Mouse (Mus musculus): ENCODE measurements at regions not wholly inside any gene's neighbourhood (a gene's known extent, or its start where the extent isn't known, plus 50 kb on each side); places are given as distances from the start of the nearest gene placed in this dataset.

DNA sequence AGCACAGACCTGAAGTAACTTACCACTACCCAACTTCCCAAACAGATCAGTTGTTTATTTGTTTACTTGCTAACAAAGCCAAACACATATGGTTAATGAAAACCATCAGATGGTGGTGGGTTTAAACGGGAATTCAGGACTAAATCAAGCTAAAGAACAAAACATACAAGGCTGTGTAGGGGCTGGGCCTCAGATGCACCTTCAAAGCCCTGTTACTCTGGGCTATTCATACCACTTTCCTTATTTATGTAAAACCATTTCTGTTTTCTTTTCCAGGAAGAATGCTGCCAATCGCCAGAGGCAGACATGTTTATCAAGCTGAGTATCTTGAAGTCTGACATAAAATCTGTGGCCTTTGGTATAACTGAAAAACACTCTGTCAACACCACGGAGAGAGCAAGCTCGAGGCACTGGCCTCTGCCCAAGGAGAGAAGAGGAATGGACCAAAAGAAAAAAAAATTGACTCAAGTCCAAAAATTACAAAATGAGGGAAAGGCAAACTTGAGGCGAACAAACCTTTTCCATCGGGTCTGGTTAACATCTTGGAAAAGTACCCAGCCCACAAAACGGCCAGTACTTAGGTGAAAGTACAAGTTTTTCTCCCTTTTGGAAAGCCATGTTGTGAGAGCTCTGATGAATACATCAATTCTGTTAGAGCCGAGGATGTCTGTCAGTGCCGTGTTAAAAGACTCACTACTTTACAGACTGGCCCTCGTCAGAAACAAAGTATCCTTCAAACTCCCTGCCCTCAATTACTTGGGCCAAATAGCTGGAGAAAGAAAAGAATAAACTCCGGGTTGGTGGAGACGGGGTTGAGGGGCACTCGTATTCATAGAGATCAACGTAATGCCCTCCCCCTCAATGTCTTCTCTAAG lies 270.0 kb upstream of the Nfe2l3 start:
- DNase-seq (ENCODE audit: low spot score in 2 of 2), result no peak

DNA sequence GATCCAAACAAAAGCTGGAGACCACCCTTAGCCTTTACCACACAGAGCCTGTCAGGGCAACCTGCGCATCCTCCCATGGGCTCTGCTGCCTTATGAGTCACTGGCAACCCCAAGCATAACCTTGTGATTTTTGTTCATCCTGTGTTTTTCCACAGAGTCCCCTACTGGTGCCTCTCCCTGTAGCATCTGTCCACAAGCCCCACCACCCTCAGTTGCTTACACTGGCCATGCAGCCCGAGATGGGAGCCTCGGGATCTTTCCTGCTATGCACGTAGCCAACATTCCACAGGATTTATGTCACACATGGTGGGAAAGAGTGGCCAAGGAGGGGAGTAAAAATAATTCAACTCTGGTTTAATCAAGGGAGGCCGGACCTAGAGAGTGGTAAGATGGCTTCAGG lies 269.2 kb upstream of the Nfe2l3 start:
- DNase-seq (ENCODE audit: low spot score in 2 of 2), result no peak

DNA sequence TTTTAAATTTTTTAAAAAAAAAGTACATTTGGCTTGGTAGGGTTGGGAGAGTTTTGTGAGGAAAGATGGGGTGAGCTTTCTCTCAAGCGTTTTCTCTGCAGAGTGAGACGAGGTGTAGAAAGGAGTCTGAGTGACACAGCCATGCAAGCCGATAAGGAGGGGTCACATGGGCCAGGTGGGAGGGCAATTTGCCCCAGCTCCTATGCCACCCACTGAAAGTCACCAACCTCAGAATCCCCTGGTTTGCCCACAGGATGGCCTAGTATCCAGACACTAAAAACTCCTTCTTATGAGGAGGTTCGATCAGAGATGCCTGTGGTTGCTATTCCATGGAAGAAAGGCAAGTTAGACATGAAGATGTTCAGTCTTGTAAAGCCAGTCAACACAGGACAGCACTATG lies 268.6 kb upstream of the Nfe2l3 start:
- DNase-seq (ENCODE audit: low spot score in 2 of 2), result no peak

DNA sequence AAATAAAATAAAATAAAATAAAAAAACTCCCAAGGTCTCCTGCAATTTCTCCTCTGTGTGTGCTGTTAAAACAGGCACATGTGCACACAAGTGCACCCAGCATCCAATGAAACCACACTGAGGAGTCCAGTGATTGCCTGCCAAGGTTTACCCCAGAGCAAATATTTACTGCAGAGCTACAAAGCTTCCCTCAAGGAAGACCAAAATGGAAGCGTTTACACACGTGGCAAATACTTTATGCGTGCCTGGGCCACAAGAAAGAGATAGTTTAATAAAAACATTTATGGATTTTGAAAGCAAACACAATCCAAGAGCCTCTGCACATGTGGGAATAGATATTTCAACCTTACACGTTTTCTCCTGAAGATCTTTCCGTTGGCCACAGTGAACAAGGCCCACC lies 265.4 kb upstream of the Nfe2l3 start:
- no peak for DNase-seq (ENCODE audit: low spot score in 2 of 2)

DNA sequence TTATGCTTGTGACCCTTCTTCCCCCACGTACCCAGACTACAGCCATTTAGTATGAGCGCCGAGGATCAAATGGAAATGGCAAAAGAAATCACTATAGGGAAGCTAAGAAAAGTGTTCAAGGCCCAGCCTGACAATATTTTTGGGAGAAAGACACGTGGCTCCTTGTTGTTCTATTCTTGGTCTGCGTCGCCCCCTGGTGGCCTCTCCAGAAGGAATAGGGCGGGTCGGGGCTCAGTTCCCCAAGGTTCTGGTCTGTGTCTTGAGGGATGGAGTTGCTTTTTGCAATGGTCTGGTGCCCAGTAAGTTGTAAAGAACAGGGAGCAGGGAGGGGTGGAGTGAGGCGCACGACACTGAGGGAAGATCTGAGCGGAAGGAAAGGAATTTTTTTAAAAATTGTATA lies 264.4 kb upstream of the Nfe2l3 start:
- peak; percentile 51 to 71 for DNase-seq (ENCODE audit: low spot score in 2 of 2)

DNA sequence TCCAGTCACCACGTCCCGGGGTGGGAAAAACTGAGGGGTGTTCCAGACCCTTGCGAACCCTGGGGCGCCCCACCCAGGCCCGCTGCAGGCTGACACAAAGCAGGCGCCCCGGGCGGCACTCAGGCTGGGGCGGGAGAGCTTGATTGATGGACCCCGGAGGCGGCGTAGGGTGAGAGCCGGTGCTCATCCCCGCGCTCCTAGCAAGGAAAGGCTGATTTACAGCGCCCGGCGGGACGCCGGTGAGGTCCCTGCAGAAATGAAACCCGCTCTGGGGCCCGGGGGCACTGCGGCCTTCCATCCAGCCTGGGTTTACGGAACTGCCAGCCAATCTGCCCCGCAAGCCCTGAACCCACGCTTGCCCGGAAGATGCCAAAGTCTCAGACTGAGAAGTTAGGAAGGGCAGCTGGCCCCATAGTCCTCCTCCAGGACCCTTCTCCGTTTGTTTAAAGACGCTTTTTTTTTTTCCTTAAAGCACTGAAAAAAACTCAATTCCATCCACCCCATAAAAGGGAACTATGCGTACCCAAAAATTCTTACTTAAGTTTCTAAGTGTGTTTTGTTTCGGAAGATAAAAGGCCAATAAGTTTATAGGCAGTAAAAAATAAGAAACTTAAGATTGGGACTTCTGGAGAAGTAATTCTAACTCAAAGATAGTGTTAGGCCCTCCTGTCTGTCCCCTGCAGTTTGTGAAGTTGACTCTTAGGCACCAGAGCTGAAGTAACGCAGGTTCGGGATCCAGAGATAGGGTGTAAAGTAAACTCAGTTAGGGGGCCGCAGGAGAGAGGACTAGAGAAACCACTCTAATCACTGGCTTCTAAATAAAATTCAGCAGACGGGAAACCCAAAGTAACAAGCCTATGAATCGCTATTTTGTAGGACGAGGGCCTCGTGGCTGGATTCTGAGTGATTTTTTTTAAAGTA lies 263.4 kb upstream of the Nfe2l3 start:
- no peak for DNase-seq (ENCODE audit: low spot score in 2 of 2)

DNA sequence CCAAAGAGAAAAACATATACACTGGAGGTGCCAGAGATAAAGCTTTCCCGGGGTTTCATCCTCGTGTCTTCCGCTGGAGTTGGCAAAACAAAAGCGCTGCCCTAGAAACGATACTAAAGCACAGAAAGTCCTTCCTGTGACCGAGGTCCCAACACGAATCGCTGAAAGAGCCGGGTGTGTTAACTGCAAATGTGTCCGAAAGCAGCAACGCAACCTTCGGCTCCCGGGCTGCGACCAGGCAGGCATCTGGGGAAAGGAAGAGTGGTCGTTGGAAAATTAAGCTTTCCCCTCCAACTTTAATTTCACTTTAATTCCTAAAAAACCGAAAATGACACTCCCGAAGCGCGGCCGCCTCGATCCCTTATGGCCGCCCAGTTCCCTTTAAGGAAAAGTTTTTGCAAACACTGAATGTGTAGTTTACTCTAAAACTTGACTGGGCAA lies 262.5 kb upstream of the Nfe2l3 start:
- DNase-seq (ENCODE audit: low spot score in 2 of 2), result no peak

DNA sequence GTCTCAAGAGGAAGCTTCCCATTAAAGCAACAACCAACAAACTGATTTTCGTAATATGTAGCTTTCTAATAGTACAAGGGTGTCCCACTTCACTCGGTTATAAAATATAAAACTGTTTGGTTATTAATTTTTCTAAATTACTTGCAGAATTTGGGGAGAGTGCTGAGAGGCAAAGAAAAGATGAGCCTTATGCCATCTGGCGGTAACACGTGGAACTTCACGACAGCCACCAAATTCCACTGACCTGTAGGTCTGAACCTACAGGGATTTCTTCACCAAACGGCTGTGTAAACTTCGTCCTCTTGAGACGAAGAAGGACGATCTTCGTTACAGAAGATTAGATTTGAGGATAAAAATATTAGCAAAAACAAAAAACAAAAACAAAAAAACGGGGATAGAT lies 262.1 kb upstream of the Nfe2l3 start:
- DNase-seq (ENCODE audit: low spot score in 2 of 2), result peak; percentile 50 to 59

DNA sequence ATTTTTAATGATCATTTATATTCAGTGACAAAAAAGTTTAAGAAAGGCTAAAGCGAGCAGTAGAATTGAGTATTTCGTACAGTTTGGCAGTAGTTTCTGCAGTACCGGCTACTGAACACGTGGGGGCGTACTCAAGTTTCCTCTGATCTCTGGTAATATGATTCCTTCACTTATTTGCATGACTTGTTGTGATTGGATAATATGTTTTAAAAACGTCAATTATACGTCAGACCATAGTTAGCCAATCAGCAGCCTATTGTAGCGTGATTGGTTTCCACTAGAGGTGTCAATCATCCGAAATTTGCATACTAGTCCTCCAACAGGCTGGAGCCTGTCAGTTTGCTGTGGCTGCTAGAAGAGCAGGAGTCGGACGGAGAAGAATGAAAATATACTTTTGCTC lies 261.6 kb upstream of the Nfe2l3 start:
- DNase-seq (ENCODE audit: low spot score in 2 of 2), result peak; percentile 49 to 53

DNA sequence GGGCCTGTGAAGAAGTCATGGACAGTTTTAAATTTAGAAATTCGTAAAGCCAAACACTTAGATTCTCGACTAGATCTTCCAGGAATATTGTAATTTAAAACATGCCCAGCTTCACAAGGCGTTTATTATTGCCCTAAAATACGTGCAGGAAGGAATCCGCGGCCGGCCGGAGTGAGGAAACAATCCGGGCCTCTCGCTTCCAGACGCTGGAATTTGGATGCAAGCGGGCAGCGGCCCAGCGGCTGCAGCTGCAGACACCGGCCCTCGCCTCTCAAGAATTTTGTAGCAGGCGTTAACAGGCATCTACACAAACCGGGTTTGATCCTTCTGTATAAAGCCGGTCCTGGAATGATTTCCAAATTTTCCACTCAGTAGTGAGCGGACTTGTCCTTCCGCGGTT lies 260.7 kb upstream of the Nfe2l3 start:
- DNase-seq (ENCODE audit: low spot score in 2 of 2), result no peak

DNA sequence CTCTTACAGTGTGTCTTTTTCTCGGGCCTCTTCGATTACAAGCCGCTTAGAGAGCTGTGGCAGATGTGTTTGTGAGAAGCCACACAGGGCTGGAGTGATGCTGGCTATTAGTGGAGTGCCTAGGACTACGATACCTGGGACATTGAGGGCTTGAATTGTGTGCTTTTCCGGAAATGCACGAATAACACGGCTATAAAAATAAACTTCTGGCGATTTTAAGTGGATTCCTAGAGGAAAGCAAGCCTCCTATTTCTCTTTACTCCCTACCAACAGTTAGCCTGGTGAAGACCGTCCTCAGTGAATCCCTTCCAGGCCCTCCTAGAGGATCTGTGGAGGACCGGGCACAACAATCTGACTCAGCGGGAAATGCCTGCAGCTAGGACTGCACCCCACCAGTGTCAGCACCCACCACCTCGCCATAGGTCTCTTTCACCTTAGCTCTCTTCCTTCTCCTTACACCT lies 260.1 kb upstream of the Nfe2l3 start:
- DNase-seq (ENCODE audit: low spot score in 2 of 2), result no peak

DNA sequence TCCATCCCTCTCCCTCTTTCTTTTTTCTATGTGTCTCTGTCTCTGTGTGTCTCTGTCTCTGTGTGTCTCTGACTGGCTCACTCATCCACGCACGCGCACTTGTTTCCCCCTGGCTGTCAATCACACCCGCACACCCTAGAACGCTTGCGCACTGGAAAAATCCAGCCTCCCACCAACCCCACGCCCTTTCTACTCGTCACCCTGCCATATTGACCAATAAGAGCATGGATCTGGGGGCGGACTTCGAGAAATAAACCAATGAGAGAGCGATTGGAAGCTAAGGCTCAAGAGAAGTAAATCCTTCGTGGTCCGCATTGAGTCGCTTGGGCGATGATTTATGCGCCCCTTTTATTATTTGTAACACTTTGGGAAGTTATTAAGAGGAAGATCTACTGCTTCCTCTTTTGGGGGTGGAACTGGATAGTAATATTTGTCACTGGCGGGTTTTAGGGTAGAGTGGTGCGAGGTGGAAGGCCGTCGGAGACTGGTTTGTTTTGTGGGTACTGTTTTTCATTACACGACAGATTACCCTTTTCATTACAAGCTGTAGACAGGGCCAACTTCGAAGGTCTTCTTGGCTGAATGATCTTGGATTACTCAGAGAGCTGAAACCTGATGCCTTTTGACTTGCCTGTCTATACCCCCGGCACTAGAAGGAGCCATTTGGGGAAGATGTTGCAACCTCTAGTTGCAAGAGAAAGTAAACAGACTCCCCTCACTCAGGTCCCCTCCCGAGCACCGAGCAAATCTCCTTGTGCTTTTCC lies 259.4 kb upstream of the Nfe2l3 start:
- peak in 1 of 2 experiments; percentile 59 for DNase-seq (ENCODE audit: low spot score in 2 of 2)

DNA sequence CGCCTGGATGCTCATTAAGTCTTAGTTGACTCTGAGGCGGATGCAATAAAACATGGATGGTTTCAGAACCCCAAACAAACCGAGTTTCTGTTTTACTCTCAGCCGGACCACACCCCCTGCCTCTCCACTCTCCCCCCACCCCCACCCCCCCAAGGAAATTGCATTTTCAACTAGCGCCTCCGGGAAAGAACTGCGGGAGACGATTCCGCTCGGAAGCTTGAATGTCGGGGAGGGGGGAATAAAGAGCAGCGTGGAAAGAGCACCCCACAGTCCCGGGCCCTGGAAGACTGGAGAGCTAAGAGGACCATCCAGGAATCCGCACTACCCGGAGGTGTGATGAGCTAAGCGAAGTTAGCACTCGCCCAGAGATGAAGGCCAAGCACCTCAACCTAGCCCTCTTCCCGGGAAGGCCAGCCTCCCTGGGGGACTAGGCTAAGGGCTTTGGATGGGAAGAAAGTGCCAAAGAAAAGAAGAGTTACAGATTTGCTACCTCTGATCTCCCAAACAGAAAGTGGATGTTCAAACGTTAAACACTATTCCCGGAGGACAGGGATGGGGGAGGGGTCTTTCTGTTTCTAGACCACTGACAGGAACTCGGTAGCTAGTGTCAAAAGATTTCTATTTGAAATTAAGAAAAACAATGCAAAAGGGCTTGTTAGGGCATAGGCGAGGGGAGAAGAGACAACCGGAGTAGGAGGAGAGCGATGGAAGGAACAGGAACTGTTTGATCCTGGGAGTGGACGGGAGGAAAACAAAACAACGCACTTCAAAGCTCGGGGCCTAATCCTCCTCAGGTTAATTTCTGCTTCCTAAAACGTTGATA lies 258.6 kb upstream of the Nfe2l3 start:
- no peak for DNase-seq (ENCODE audit: low spot score in 2 of 2)

DNA sequence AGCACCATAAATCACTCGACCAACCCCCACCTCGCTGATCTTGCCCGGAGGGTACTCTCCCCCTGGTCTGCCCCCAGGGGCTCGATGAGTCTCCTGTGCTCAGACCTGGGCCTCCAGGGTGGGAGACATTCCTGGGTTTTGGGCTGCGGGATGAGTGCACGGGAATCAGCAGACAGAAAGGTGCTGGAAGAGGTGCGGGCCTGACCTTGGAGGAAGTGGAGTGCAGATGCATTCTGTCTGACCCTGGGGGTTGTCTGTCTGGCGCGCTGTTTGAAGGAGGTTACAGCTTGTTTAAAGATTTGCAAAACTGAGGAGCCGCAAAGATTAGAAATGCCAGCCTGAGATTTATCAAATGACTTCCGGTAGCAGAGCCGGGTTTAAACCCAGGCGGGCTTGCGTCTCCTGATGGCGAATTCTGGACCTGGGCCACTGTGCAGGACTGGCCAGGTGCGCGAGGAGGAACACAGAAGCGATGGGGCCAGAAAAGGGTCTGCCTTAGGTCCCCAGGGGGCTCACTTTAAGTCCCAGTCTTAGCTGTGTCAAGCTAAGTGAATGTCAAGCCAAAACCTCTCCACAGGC lies 257.9 kb upstream of the Nfe2l3 start:
- no peak for DNase-seq (ENCODE audit: low spot score in 2 of 2)

DNA sequence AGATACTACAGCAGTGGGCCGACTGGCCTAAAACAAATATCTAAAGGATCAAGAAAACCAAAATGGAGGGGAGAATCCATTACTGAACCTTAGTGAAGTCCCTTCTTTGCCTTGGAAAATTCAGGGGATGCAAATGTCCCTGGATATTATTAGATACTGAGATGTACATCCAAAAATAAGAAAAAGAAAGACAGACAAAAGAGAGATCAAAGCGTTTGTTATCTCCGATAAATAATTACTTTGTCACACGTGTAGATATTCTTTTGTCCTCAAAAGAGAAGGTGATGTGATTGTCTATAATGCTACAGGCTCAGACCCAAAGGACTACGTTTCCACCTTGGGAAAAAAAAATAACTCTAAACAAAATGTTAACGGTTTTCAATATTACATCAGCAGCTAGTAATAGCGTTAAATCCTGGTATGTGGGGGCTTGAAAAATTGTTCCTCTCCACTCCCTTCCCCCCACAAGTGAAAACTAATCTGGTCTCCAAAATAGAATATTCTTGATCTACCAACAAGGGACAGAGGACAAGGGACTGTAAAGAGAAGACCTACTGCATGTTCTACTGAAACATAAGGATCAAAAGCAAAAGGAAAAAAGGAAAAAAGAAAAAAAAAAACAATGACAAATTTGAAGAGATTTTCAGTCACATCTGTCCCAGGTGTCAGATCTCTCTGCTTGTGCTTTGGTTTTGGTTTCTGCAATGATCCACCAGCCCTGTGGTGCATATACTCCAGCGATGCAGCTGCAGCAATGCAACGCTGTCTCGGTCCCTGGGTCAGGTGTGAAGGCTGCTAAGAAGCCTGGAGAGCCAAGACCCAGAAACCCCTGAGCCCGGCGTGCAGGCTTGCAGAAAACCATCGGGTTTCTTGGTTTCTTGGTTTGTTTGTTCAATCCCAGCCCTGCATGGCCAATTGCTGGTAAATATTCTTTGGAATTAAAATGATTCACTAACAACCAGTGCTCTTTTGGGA lies 256.6 kb upstream of the Nfe2l3 start:
- DNase-seq (ENCODE audit: low spot score in 2 of 2), result no peak

DNA sequence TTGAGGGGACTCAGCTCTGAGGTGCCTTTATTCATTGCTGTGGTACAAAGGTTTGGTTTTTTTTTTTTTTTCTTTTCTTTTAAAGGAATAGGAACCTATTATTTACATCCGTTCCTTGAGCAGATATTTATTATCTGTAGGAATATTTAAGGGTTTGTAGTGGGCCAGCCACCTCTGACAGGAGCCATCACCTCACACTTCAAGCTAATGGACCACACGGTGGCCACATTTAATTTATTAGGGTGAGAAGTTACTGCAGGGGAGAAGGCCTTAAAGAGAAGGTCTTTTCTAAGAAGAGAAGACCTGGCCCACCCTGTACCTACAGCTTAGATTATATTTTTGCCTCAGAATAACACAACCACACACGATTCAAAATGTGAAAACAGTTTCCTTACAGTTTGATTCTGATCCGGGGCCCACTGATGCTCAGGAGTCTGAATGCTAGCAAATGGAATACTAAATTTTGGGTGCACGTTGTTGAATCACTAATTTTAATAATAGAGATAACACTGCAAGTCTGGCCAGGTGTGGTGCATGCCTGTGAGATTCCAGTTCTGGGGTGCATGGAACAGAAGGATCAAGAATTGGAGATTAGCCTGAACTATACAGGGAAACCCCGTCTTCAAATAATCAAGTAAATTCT lies 255.6 kb upstream of the Nfe2l3 start:
- no peak for DNase-seq (ENCODE audit: low spot score in 2 of 2)

DNA sequence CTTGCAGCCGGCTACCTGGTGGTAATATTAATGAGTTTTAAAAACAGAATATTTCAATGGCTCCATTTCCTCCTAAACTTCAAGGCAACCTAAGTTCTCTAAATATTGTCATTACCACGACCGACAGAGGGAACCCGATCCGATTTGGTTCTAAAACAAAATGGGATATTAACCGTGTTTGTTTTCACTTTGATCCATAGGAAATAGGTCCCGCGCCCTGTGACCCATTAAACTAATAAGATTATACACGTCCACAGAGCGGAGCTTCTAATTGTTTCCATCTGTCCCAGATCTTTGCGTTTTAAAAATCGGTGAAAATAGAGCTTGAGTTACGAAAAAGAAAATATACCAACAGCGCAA lies 254.8 kb upstream of the Nfe2l3 start:
- no peak for DNase-seq (ENCODE audit: low spot score in 2 of 2)

DNA sequence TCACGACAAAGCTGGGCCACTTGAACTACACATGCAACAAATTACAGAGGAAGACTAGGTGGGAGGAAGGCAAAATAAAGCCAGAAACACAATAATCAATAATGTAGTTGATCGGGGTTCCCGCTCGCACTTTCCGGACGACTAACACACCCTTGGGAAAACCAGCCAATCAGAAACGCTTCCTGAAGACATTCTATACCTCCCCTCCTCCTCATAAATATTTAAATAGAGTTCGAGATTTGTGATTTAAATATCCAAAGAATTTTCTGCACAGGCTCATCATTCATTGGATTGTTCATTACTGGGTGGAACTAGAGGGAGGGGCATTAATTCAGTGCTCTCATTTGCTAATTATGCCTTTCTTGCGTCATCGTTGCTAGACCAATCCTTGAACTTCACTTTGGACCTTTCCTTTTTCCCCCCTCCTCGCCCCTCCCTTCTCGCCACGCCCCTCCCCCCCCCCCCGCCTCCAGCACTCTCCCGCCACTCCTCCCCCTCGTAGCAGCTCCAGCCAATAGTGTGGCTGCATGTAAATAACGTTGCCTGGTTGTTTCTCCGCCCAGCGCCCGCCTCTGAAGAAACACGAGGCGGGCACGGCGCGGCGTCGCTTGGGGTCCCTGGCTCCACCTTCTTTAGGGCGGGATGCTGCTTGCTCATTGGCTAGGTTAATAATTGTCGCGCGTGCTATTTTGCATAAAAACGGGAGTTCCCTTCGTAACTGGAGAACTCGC lies 254.2 kb upstream of the Nfe2l3 start:
- DNase-seq (ENCODE audit: low spot score in 2 of 2), result peak; percentile 77 to 78
